Mouse (Mus musculus): ENCODE measurements around the gene Pld4. TPM values are rescaled to one million over a fixed set of nuclear protein-coding genes. Genes with fewer than 3 reads are reported as not detected.
A peak's percentile ranks its signal among the peaks of the same experiment; 100 is the strongest.

Gene Pld4
- polyA plus RNA-seq, 1 experiment from 2014 or later: 4.2 TPM

- Histone ChIP-seq H3K36me3 (ENCODE audit: control insufficient read depth, insufficient read depth, low read length) (0 out of 2 replicates have a peak, but pooled peaks cover 3% of the 10 kb centered on the region), H3K27me3 (ENCODE audit: control insufficient read depth, insufficient read depth, low read length) (no peaks in the 10 kb centered on the region), H3K27ac (ENCODE audit: low read depth, low read length) (no peak overlapping the region), H3K4me3 (ENCODE audit: low read depth, low read length) (no peak overlapping the region), H3K4me2 (no peak overlapping the region), H3K9ac (ENCODE audit: low read length) (no peak overlapping the region), H3K9me3 (ENCODE audit: control insufficient read depth, low read length) (no peaks in the 10 kb centered on the region), H3K4me1 (ENCODE audit: control insufficient read depth, insufficient read depth, low read length) (no peaks in the 10 kb centered on the region)
- ATAC-seq (ENCODE audit: low FRiP score): no peak
- no peak for DNase-seq (ENCODE audit: low spot score, missing footprints)
- WGBS: 86% methylated on average over 29 of the region's 29 CpGs
Observed at GRCm38 (mm10) chr12:112735896-112736635, 24.4 kb upstream of the Pld4 start.

GRCm38 (mm10) chr12:112736636-112736925 is 23.9 kb upstream of the Pld4 start:
- no peak overlapping the region for H3K4me3 ChIP-seq (ENCODE audit: low read depth, low read length)
- no peaks in the 10 kb centered on the region for H3K27me3 ChIP-seq (ENCODE audit: control insufficient read depth, insufficient read depth, low read length)
- ATAC-seq (ENCODE audit: low FRiP score): no peak
- DNase-seq (ENCODE audit: low spot score, missing footprints): no peak
- H3K4me2 ChIP-seq: no peak overlapping the region
- no peaks in the 10 kb centered on the region for H3K4me1 ChIP-seq (ENCODE audit: control insufficient read depth, insufficient read depth, low read length)
- H3K9ac ChIP-seq (ENCODE audit: low read length): no peak overlapping the region
- no peak overlapping the region for H3K27ac ChIP-seq (ENCODE audit: low read depth, low read length)
- no peaks in the 10 kb centered on the region for H3K9me3 ChIP-seq (ENCODE audit: control insufficient read depth, low read length)
- H3K36me3 ChIP-seq (ENCODE audit: control insufficient read depth, insufficient read depth, low read length): 0 out of 2 replicates have a peak, but pooled peaks cover 3% of the 10 kb centered on the region
- WGBS: 93% methylated on average over 10 of the region's 10 CpGs

- no peaks in the 10 kb centered on the region for H3K27me3 ChIP-seq (ENCODE audit: control insufficient read depth, insufficient read depth, low read length)
- no peaks in the 10 kb centered on the region for H3K4me1 ChIP-seq (ENCODE audit: control insufficient read depth, insufficient read depth, low read length)
- no peak overlapping the region for H3K4me3 ChIP-seq (ENCODE audit: low read depth, low read length)
- DNase-seq (ENCODE audit: low spot score, missing footprints): no peak
- H3K36me3 ChIP-seq (ENCODE audit: control insufficient read depth, insufficient read depth, low read length): 0 out of 2 replicates have a peak, but pooled peaks cover 3% of the 10 kb centered on the region
- H3K9me3 ChIP-seq (ENCODE audit: control insufficient read depth, low read length): no peaks in the 10 kb centered on the region
- H3K9ac ChIP-seq (ENCODE audit: low read length): no peak overlapping the region
- no peak overlapping the region for H3K4me2 ChIP-seq
- ATAC-seq (ENCODE audit: low FRiP score): no peak
- 92% methylated on average over 7 of the region's 7 CpGs for whole genome bisulfite sequencing
- no peak overlapping the region for H3K27ac ChIP-seq (ENCODE audit: low read depth, low read length)
Observed at GRCm38 (mm10) chr12:112737081-112737480, 23.4 kb upstream of the Pld4 start.

- no peak for ATAC-seq (ENCODE audit: low FRiP score)
- Histone ChIP-seq H3K36me3 (ENCODE audit: control insufficient read depth, insufficient read depth, low read length) (0 out of 2 replicates have a peak, but pooled peaks cover 3% of the 10 kb centered on the region), H3K4me3 (ENCODE audit: low read depth, low read length) (no peak overlapping the region), H3K4me1 (ENCODE audit: control insufficient read depth, insufficient read depth, low read length) (no peaks in the 10 kb centered on the region), H3K27me3 (ENCODE audit: control insufficient read depth, insufficient read depth, low read length) (no peaks in the 10 kb centered on the region), H3K9ac (ENCODE audit: low read length) (no peak overlapping the region), H3K4me2 (no peak overlapping the region), H3K9me3 (ENCODE audit: control insufficient read depth, low read length) (no peaks in the 10 kb centered on the region), H3K27ac (ENCODE audit: low read depth, low read length) (no peak overlapping the region)
- 94% methylated on average over 14 of the region's 14 CpGs for WGBS
- DNase-seq (ENCODE audit: low spot score, missing footprints): no peak
Observed at GRCm38 (mm10) chr12:112737761-112738160, 22.7 kb upstream of the Pld4 start.

- Histone ChIP-seq H3K36me3 (ENCODE audit: control insufficient read depth, insufficient read depth, low read length) (0 out of 2 replicates have a peak, but pooled peaks cover 3% of the 10 kb centered on the region), H3K4me1 (ENCODE audit: control insufficient read depth, insufficient read depth, low read length) (no peaks in the 10 kb centered on the region), H3K4me3 (ENCODE audit: low read depth, low read length) (no peak overlapping the region), H3K9ac (ENCODE audit: low read length) (no peak overlapping the region), H3K4me2 (no peak overlapping the region), H3K27me3 (ENCODE audit: control insufficient read depth, insufficient read depth, low read length) (no peaks in the 10 kb centered on the region), H3K27ac (ENCODE audit: low read depth, low read length) (no peak overlapping the region), H3K9me3 (ENCODE audit: control insufficient read depth, low read length) (no peaks in the 10 kb centered on the region)
- WGBS: 92% methylated on average over 31 of the region's 31 CpGs
- ATAC-seq (ENCODE audit: low FRiP score) (no peak), DNase-seq (ENCODE audit: low spot score, missing footprints) (no peak)
Observed at GRCm38 (mm10) chr12:112738281-112739022, 22.0 kb upstream of the Pld4 start.

- Histone ChIP-seq H3K36me3 (ENCODE audit: control insufficient read depth, insufficient read depth, low read length) (0 out of 2 replicates have a peak, but pooled peaks cover 3% of the 10 kb centered on the region), H3K4me2 (no peak overlapping the region), H3K27ac (ENCODE audit: low read depth, low read length) (no peak overlapping the region), H3K4me3 (ENCODE audit: low read depth, low read length) (no peak overlapping the region), H3K27me3 (ENCODE audit: control insufficient read depth, insufficient read depth, low read length) (no peaks in the 10 kb centered on the region), H3K9me3 (ENCODE audit: control insufficient read depth, low read length) (no peaks in the 10 kb centered on the region), H3K9ac (ENCODE audit: low read length) (no peak overlapping the region), H3K4me1 (ENCODE audit: control insufficient read depth, insufficient read depth, low read length) (no peaks in the 10 kb centered on the region)
- ATAC-seq (ENCODE audit: low FRiP score) (no peak), DNase-seq (ENCODE audit: low spot score, missing footprints) (no peak)
- WGBS: 91% methylated on average over 24 of the region's 24 CpGs
Observed at GRCm38 (mm10) chr12:112739023-112739568, 21.4 kb upstream of the Pld4 start.

GRCm38 (mm10) chr12:112742768-112743167 is 17.7 kb upstream of the Pld4 start:
- H3K27me3 ChIP-seq (ENCODE audit: control insufficient read depth, insufficient read depth, low read length): no peaks in the 10 kb centered on the region
- no peaks in the 10 kb centered on the region for H3K9me3 ChIP-seq (ENCODE audit: control insufficient read depth, low read length)
- H3K4me1 ChIP-seq (ENCODE audit: control insufficient read depth, insufficient read depth, low read length): peaks cover 5% of the 10 kb centered on the region
- 74% methylated on average over 6 of the region's 6 CpGs for WGBS
- H3K4me2 ChIP-seq: no peak overlapping the region
- no peak overlapping the region for H3K9ac ChIP-seq (ENCODE audit: low read length)
- H3K36me3 ChIP-seq (ENCODE audit: control insufficient read depth, insufficient read depth, low read length): no peaks in the 10 kb centered on the region
- no peak overlapping the region for H3K27ac ChIP-seq (ENCODE audit: low read depth, low read length)
- ATAC-seq (ENCODE audit: low FRiP score): peak; percentile 0; the same call in 1 of the 2 replicates
- no peak overlapping the region for H3K4me3 ChIP-seq (ENCODE audit: low read depth, low read length)
- peak; percentile 87 for DNase-seq (ENCODE audit: low spot score, missing footprints)

- no peak overlapping the region for H3K27ac ChIP-seq (ENCODE audit: low read depth, low read length)
- H3K9ac ChIP-seq (ENCODE audit: low read length): no peak overlapping the region
- DNase-seq (ENCODE audit: low spot score, missing footprints) (peak; percentile 93), ATAC-seq (ENCODE audit: low FRiP score) (peak; percentile 68)
- H3K9me3 ChIP-seq (ENCODE audit: control insufficient read depth, low read length): no peaks in the 10 kb centered on the region
- no peak overlapping the region for H3K4me3 ChIP-seq (ENCODE audit: low read depth, low read length)
- no peaks in the 10 kb centered on the region for H3K27me3 ChIP-seq (ENCODE audit: control insufficient read depth, insufficient read depth, low read length)
- peaks cover 5% of the 10 kb centered on the region for H3K4me1 ChIP-seq (ENCODE audit: control insufficient read depth, insufficient read depth, low read length)
- WGBS: 62% methylated on average over 25 of the region's 25 CpGs
- H3K36me3 ChIP-seq (ENCODE audit: control insufficient read depth, insufficient read depth, low read length): no peaks in the 10 kb centered on the region
- no peak overlapping the region for H3K4me2 ChIP-seq
Observed at GRCm38 (mm10) chr12:112743168-112743975, 17.1 kb upstream of the Pld4 start.
